Mouse (Mus musculus) skeletal muscle tissue, adult 2 months (tissue): ENCODE measurements around the gene 4921524J17Rik.

Experiments used
- DNase-seq: peaks from one replicate; pipeline ENCODE4 v3.0.0-alpha.2; 2012; ENCODE audit warnings: low read depth, low spot score

Gene 4921524J17Rik

GRCm38 (mm10) chr8:85432168-85433016 lies at the start of gene 4921524J17Rik:
4921524J17Rik (minus strand) TSS chr8:85432833.
- peak; percentile 96 for DNase-seq

- DNase-seq: no peak
Measured at GRCm38 (mm10) chr8:85482427-85482826, 49.8 kb upstream of the 4921524J17Rik start.

GRCm38 (mm10) chr8:85481900-85482299 lies 49.3 kb upstream of the 4921524J17Rik start:
- DNase-seq: no peak

- DNase-seq: no peak
Measured at GRCm38 (mm10) chr8:85479710-85480109, 47.1 kb upstream of the 4921524J17Rik start.

GRCm38 (mm10) chr8:85478397-85478796 lies 45.8 kb upstream of the 4921524J17Rik start:
- no peak for DNase-seq

GRCm38 (mm10) chr8:85476970-85477545 lies 44.4 kb upstream of the 4921524J17Rik start:
- no peak for DNase-seq

GRCm38 (mm10) chr8:85474924-85475323 lies 42.3 kb upstream of the 4921524J17Rik start:
- DNase-seq: no peak

GRCm38 (mm10) chr8:85473246-85473645 lies 40.6 kb upstream of the 4921524J17Rik start:
- DNase-seq: no peak

- no peak for DNase-seq
Measured at GRCm38 (mm10) chr8:85472800-85473199, 40.2 kb upstream of the 4921524J17Rik start.

GRCm38 (mm10) chr8:85470753-85471152 lies 38.1 kb upstream of the 4921524J17Rik start:
- no peak for DNase-seq

- no peak for DNase-seq
Measured at GRCm38 (mm10) chr8:85466056-85466455, 33.4 kb upstream of the 4921524J17Rik start.

- peak; percentile 73 for DNase-seq
Measured at GRCm38 (mm10) chr8:85464316-85464715, 31.7 kb upstream of the 4921524J17Rik start.

GRCm38 (mm10) chr8:85462441-85462840 lies 29.8 kb upstream of the 4921524J17Rik start:
- no peak for DNase-seq

GRCm38 (mm10) chr8:85461377-85461776 lies 28.7 kb upstream of the 4921524J17Rik start:
- DNase-seq: no peak

- DNase-seq: peak; percentile 71
Measured at GRCm38 (mm10) chr8:85460804-85461203, 28.2 kb upstream of the 4921524J17Rik start.

- DNase-seq: no peak
Measured at GRCm38 (mm10) chr8:85459582-85459981, 26.9 kb upstream of the 4921524J17Rik start.

- peak; percentile 87 for DNase-seq
Measured at GRCm38 (mm10) chr8:85456536-85456935, 23.9 kb upstream of the 4921524J17Rik start.

- DNase-seq: no peak
Measured at GRCm38 (mm10) chr8:85454750-85455149, 22.1 kb upstream of the 4921524J17Rik start.

GRCm38 (mm10) chr8:85453256-85453655 lies 20.6 kb upstream of the 4921524J17Rik start:
- no peak for DNase-seq

- DNase-seq: no peak
Measured at GRCm38 (mm10) chr8:85452328-85452727, 19.7 kb upstream of the 4921524J17Rik start.

- no peak for DNase-seq
Measured at GRCm38 (mm10) chr8:85450335-85450734, 17.7 kb upstream of the 4921524J17Rik start.

- no peak for DNase-seq
Measured at GRCm38 (mm10) chr8:85445936-85446685, 13.5 kb upstream of the 4921524J17Rik start.
